Mouse (Mus musculus) liver, embryonic 14.5 days (tissue): ENCODE measurements at regions not wholly inside any gene's neighbourhood (a gene's known extent, or its start where the extent isn't known, plus 50 kb on each side); places are given as distances from the start of the nearest gene placed in this dataset.
"Not testable (repeated sequence)": the region's sequence is repeated elsewhere in the genome, so short reads cannot be mapped to it uniquely, and the experiment has no call there.

Experiments
- ATAC-seq: fragments of 200-750 bp; cut with Nextera tagmentation; 2 replicates; pipeline ENCODE4 v1.8.0; 2017; ENCODE audit warnings: moderate number of reproducible peaks, mild to moderate bottlenecking, moderate library complexity; ENCODE audit not compliant: insufficient read depth
- DNase-seq, 3 experiments: peaks; one replicate each; pipeline ENCODE4 v3.0.0-alpha.2; 2012 to 2013; ENCODE audit warnings: low read depth in 3 of 3, low spot score in 3 of 3
- H3K27ac ChIP-seq: fragments of 300-500 bp; sonication (generic); 2 replicates; pipeline ENCODE4 v1.5.1; 2014; ENCODE audit warnings: moderate library complexity, mild to moderate bottlenecking, control low read depth, inconsistent platforms
- H3K27me3 ChIP-seq: fragments of 300-500 bp; sonication (generic); 2 replicates; pipeline ENCODE4 v1.6.1; 2014; ENCODE audit warnings: mild to moderate bottlenecking, low read length, moderate library complexity; ENCODE audit not compliant: control insufficient read depth, insufficient read depth
- H3K36me3 ChIP-seq: fragments of 300-500 bp; sonication (generic); replicated peaks from 2 replicates; pipeline ENCODE4 v1.6.1; 2014; ENCODE audit warnings: low read depth; ENCODE audit not compliant: control insufficient read depth, insufficient read depth
- H3K4me1 ChIP-seq, 2 experiments: fragments of 200-500 bp in 1 of 2; fragments of 300-500 bp in 1 of 2; sonication (generic) in 1 of 2; replicated peaks; 2 replicates each; pipeline ENCODE4 v1.6.1; 2012 to 2014; ENCODE audit warnings: antibody characterized with exemption in 1 of 2, inconsistent platforms in 1 of 2, low read length in 1 of 2; ENCODE audit not compliant: control insufficient read depth in 2 of 2, insufficient read depth in 2 of 2
- H3K4me2 ChIP-seq: fragments of 300-500 bp; sonication (generic); 2 replicates; pipeline ENCODE4 v1.6.1; 2014; ENCODE audit warnings: low read depth, mild to moderate bottlenecking, control low read depth, moderate library complexity
- H3K4me3 ChIP-seq, 2 experiments: fragments of 200-500 bp in 1 of 2; fragments of 300-500 bp in 1 of 2; sonication (generic) in 1 of 2; 2 replicates each; pipeline ENCODE4 v1.5.1; 2012 to 2014; ENCODE audit warnings: low read depth in 2 of 2, low read length in 2 of 2, mild to moderate bottlenecking in 2 of 2, control low read depth in 1 of 2, inconsistent platforms in 1 of 2, moderate library complexity in 1 of 2; ENCODE audit not compliant: insufficient read depth in 1 of 2
- H3K9ac ChIP-seq: fragments of 300-500 bp; sonication (generic); replicated peaks from 2 replicates; pipeline ENCODE4 v1.6.1; 2014; ENCODE audit warnings: mild to moderate bottlenecking, control low read depth, moderate library complexity
- H3K9me3 ChIP-seq: fragments of 300-500 bp; sonication (generic); 2 replicates; pipeline ENCODE4 v1.6.1; 2016; ENCODE audit warnings: low read length, mixed read lengths; ENCODE audit not compliant: control insufficient read depth
- WGBS: fragments of 180-500 bp; shearing (Covaris S2); extraction: QIAGEN DNeasy Blood & Tissue Kit; methylation state at CpG from one replicate; pipeline ENCODE4 v1.1.7; 2014; ENCODE audit not compliant: insufficient replicate concordance; 5-methylcytosine and 5-hydroxymethylcytosine counted together

GRCm38 (mm10) chr6:37815218-37815617 is 55.4 kb upstream of the Trim24 start:
- not testable (repeated sequence) for H3K9me3 ChIP-seq, H3K9ac ChIP-seq, H3K4me2 ChIP-seq, H3K4me1 ChIP-seq, H3K4me3 ChIP-seq, H3K36me3 ChIP-seq, H3K27ac ChIP-seq, ATAC-seq, H3K27me3 ChIP-seq, DNase-seq
- WGBS = 62% methylated on average over 2 of the region's 2 CpGs
